Mouse (Mus musculus) stomach, postnatal 0 days (tissue): ENCODE results near the gene Tex44.

Source experiments
- CTCF ChIP-seq: IDR thresholded peaks from 2 replicates; pipeline ENCODE4 v1.5.1; 2016; ENCODE audit warnings: antibody characterized with exemption, low read depth, mild to moderate bottlenecking, moderate library complexity
- EP300 ChIP-seq: optimal IDR thresholded peaks from 2 replicates; pipeline ENCODE3; 2016; ENCODE audit warnings: antibody characterized with exemption

- no peak for TF ChIP-seq CTCF
- no peak for TF ChIP-seq EP300
These were observed 9.2 kb downstream of the Tex44 start for GRCm38 (mm10) chr1:86435302-86435821.
